Mouse (Mus musculus) G1E (cell line): ENCODE measurements around the gene Tfdp2.

ENCODE experiments used
- CTCF ChIP-seq: IDR thresholded peaks from 2 replicates; pipeline ENCODE4 v1.5.1; 2012; ENCODE audit warnings: low read depth, low read length, inconsistent platforms, mixed read lengths
- GATA1 ChIP-seq: IDR thresholded peaks from 2 replicates; pipeline ENCODE4 v1.6.1; 2012; ENCODE audit warnings: borderline replicate concordance, low read length, inconsistent platforms, mixed read lengths
- POLR2AphosphoS5 ChIP-seq: IDR thresholded peaks from 2 replicates; pipeline ENCODE4 v1.6.1; 2012; ENCODE audit warnings: low read depth, low read length, inconsistent platforms; ENCODE audit not compliant: insufficient replicate concordance
- TAL1 ChIP-seq: conservative IDR thresholded peaks from 2 replicates; pipeline ENCODE4 v1.6.1; 2012; ENCODE audit warnings: low read depth, low read length, inconsistent platforms, mixed read lengths

GRCm38 (mm10) chr9:96243915-96244314 lies 47.8 kb downstream of the Tfdp2 start:
- TF ChIP-seq TAL1 (no peak), POLR2AphosphoS5 (no peak), CTCF (no peak), GATA1 (no peak)
